Comparison of ENCODE assay signal across 8 mouse cellular contexts in genomic region chr12:112721424-112722239, GRCm38 (mm10). TPM values are rescaled to one million over a fixed set of nuclear protein-coding genes. Genes with fewer than 3 reads are reported as not detected.
DNase-seq lines count a peak whose midpoint lies in the region; ATAC-seq and TF ChIP-seq lines count a peak whose summit lies in the region.

No protein-coding gene starts in this region.

- no peaks in the 10 kb centered on the region for H3K9me3 ChIP-seq in MEL (replicated peaks; ENCODE audit: insufficient read depth, low read length)
- H3K9me3 ChIP-seq in stomach, embryonic 16.5 days (replicated peaks; ENCODE audit: control insufficient read depth, low read length), result no peaks in the 10 kb centered on the region

- TF ChIP-seq RAD21 in MEL (IDR thresholded peaks at IDR 0.05; ENCODE audit: low read depth, low read length), result no peak

- peaks cover 0 to 14% of the 10 kb centered on the region in 2 experiments; a peak in 3 of 4 replicates for H3K4me1 ChIP-seq in MEL (ENCODE audit: control insufficient read depth in 1 of 2, insufficient read depth in 2 of 2, low read length in 2 of 2)
- no peaks in the 10 kb centered on the region for H3K4me1 ChIP-seq in cortical plate, adult 2 months (ENCODE audit: control insufficient read depth, insufficient read depth, low read length)
- peaks cover 18% of the 10 kb centered on the region for H3K4me1 ChIP-seq in stomach, embryonic 16.5 days (ENCODE audit: control insufficient read depth, insufficient read depth, low read length)

- ATAC-seq in megakaryocyte progenitor cell, adult 5-6 weeks (replicated peaks; ENCODE audit: poor library complexity), result peak; percentile 14; the same call in 1 of the 2 replicates
- ATAC-seq in stomach, embryonic 16.5 days (ENCODE audit: insufficient read depth, low FRiP score), result peak; percentile 75

- DNase-seq in B cell, adult 2 months, result peak; percentile 57 to 62
- peak; percentile 58 for DNase-seq in MEL (ENCODE audit: low read depth, low spot score)
- peak; percentile 29 to 37 for DNase-seq in heart, postnatal 10 days
- DNase-seq in kidney, postnatal 36 days, result peak; percentile 87 to 88
- DNase-seq in layer of hippocampus, adult 11-12 months (ENCODE audit: low spot score), result no peak

- intact Hi-C loops in heart, postnatal 10 days (cut with DNase I), result no loop called here

- H3K27me3 ChIP-seq in MEL (ENCODE audit: control insufficient read depth in 1 of 2, insufficient read depth in 2 of 2, low read length in 2 of 2), result peaks cover 0 to 2% of the 10 kb centered on the region in 2 experiments; a peak in 1 of 4 replicates
- H3K27me3 ChIP-seq in stomach, embryonic 16.5 days (ENCODE audit: control insufficient read depth, insufficient read depth, low read length), result no peaks in the 10 kb centered on the region

- peak overlapping the region; percentile 36 to 38; a peak in 3 of 4 replicates for H3K4me3 ChIP-seq in MEL (ENCODE audit: control insufficient read depth in 1 of 2, insufficient read depth in 1 of 2, low read depth in 2 of 2, low read length in 2 of 2)
- peak overlapping the region; percentile 63 for H3K4me3 ChIP-seq in cortical plate, adult 2 months (ENCODE audit: insufficient read depth, low read length)
- H3K4me3 ChIP-seq in stomach, embryonic 16.5 days (replicated peaks; ENCODE audit: low read length), result peak overlapping the region; percentile 73

- no peak for TF ChIP-seq EP300 in MEL (IDR thresholded peaks at IDR 0.05; ENCODE audit: low read depth in 1 of 2, low read length in 2 of 2)

- H3K4me2 ChIP-seq in stomach, embryonic 16.5 days (ENCODE audit: low read depth, low read length), result peak overlapping the region; percentile 85

- no peak; a peak in 1 of 4 replicates for TF ChIP-seq POLR2A in MEL (IDR thresholded peaks at IDR 0.05; ENCODE audit: control insufficient read depth in 1 of 2, insufficient read depth in 1 of 2, low read depth in 1 of 2, low read length in 2 of 2, poor library complexity in 1 of 2)
- 0 out of 2 replicates have a peak, but pooled peaks have one; percentile 26 for TF ChIP-seq POLR2A in cortical plate, adult 2 months (IDR thresholded peaks at IDR 0.05; ENCODE audit: extremely low read depth, insufficient read depth, low read length)

- H3K79me2 ChIP-seq in MEL (ENCODE audit: control insufficient read depth, insufficient read depth, low read length, poor library complexity), result no peaks in the 10 kb centered on the region; the same call in 1 of the 2 replicates

- TF ChIP-seq CTCF in MEL (IDR thresholded peaks at IDR 0.05 in 2 of 3, conservative IDR thresholded peaks at IDR 0.05 in 1 of 3; ENCODE audit: control insufficient read depth in 1 of 3, insufficient read depth in 1 of 3, low read depth in 2 of 3, low read length in 3 of 3, poor library complexity in 1 of 3, severe bottlenecking in 1 of 3), result peak in 2 of 3 experiments; percentile 12 to 40; a peak in 3 of 6 replicates
- no peak for TF ChIP-seq CTCF in cortical plate, adult 2 months (IDR thresholded peaks at IDR 0.05; ENCODE audit: extremely low read depth, insufficient read depth, low read length)

- 0 out of 4 replicates have a peak, but pooled peaks cover 0 to 2% of the 10 kb centered on the region in 2 experiments for H3K36me3 ChIP-seq in MEL (ENCODE audit: control insufficient read depth in 1 of 2, insufficient read depth in 2 of 2, low read length in 2 of 2)
- H3K36me3 ChIP-seq in stomach, embryonic 16.5 days (ENCODE audit: control insufficient read depth, insufficient read depth, low read length), result no peaks in the 10 kb centered on the region

- H3K27ac ChIP-seq in MEL (ENCODE audit: control insufficient read depth, low read depth, low read length), result no peak overlapping the region
- H3K27ac ChIP-seq in cortical plate, adult 2 months (ENCODE audit: insufficient read depth, low read length), result no peak overlapping the region
- H3K27ac ChIP-seq in stomach, embryonic 16.5 days (ENCODE audit: low read length), result peak overlapping the region; percentile 93

- WGBS in stomach, embryonic 16.5 days, result 3% methylated on average over 66 of the region's 69 CpGs

- no peak overlapping the region for H3K9ac ChIP-seq in MEL (ENCODE audit: control insufficient read depth, low read depth, low read length, poor library complexity, severe bottlenecking)
- peak overlapping the region; percentile 90 for H3K9ac ChIP-seq in stomach, embryonic 16.5 days (ENCODE audit: low read length)

TF ChIP-seq in MEL, 35 proteins besides CTCF, POLR2A, EP300 and RAD21:
- no peak for TF ChIP-seq USF2 (IDR thresholded peaks at IDR 0.05; ENCODE audit: borderline replicate concordance in 1 of 2, insufficient read depth in 1 of 2, low read depth in 1 of 2, low read length in 2 of 2)
- 0 out of 2 replicates have a peak, but pooled peaks have one; percentile 18 for TF ChIP-seq ELF1 (IDR thresholded peaks at IDR 0.05; ENCODE audit: low read depth, low read length)
- TF ChIP-seq UBTF (IDR thresholded peaks at IDR 0.05; ENCODE audit: borderline replicate concordance, insufficient read depth, low read depth, low read length), result 0 out of 2 replicates have a peak, but pooled peaks have one; percentile 12
- no peak for TF ChIP-seq KAT2A (conservative IDR thresholded peaks at IDR 0.05; ENCODE audit: low read depth, low read length)
- no peak for TF ChIP-seq NRF1 (IDR thresholded peaks at IDR 0.05; ENCODE audit: insufficient read depth, low read depth, low read length, poor library complexity, severe bottlenecking)
- no peak for TF ChIP-seq TCF12 (IDR thresholded peaks at IDR 0.05; ENCODE audit: low read depth, low read length)
- no peak for TF ChIP-seq TBP (IDR thresholded peaks at IDR 0.05; ENCODE audit: low read depth, low read length)
- no peak for TF ChIP-seq POLR2AphosphoS2 (IDR thresholded peaks at IDR 0.05; ENCODE audit: low read length)
- no peak for TF ChIP-seq SIN3A (IDR thresholded peaks at IDR 0.05; ENCODE audit: low read length)
- TF ChIP-seq HCFC1 (IDR thresholded peaks at IDR 0.05; ENCODE audit: low read depth, low read length), result no peak

RNA-seq across cellular contexts. Expression of gene Cep170b, which starts 1.4 kb away (rescaled TPM):
- 40.0 and 49.7 TPM in 2 replicates for total RNA-seq in MEL (2012; rRNA removed)
- polyA plus RNA-seq in MEL (2012; ENCODE audit: insufficient read depth in 1 of 2, insufficient read length in 2 of 2, low read depth in 1 of 2, low replicate concordance in 2 of 2, missing spikeins in 1 of 2), result 10 to 100 TPM in 1 of 2 experiments, not detected in 1; 64.0 TPM
- polyA plus RNA-seq in cortical plate, adult 2 months (2012; rRNA removed), result 129 and 131 TPM in 2 replicates
- 10 to 100 TPM; 11.3 to 11.9 TPM for total RNA-seq in heart, postnatal 10 days (2021)
- total RNA-seq in megakaryocyte progenitor cell, adult 5-6 weeks (2015), result 0.59 and 2.1 TPM in 2 replicates
- total RNA-seq in megakaryocyte progenitor cell, adult 5-6 weeks (2017), result 1.1 and 4.7 TPM in 2 replicates
- 19.8 and 21.9 TPM in 2 replicates for polyA plus RNA-seq in stomach, embryonic 16.5 days (2015; fragmentation: Nextera tagmentation; extraction: Ambion mirVana)

RNA-seq across cellular contexts. Expression of gene Pld4, which starts 38.8 kb away (rescaled TPM):
- 9.7 and 9.8 TPM in 2 replicates for total RNA-seq in MEL (2012; rRNA removed)
- 10 to 100 TPM in 1 of 2 experiments, not detected in 1; 16.4 TPM for polyA plus RNA-seq in MEL (2012; ENCODE audit: insufficient read depth in 1 of 2, insufficient read length in 2 of 2, low read depth in 1 of 2, low replicate concordance in 2 of 2, missing spikeins in 1 of 2)
- 16.3 and 18.9 TPM in 2 replicates for polyA plus RNA-seq in cortical plate, adult 2 months (2012; rRNA removed)
- 1 to 10 TPM; 5.7 to 5.8 TPM for total RNA-seq in heart, postnatal 10 days (2021)
- 26.6 and 48.3 TPM in 2 replicates for total RNA-seq in megakaryocyte progenitor cell, adult 5-6 weeks (2015)
- 16.4 and 26.7 TPM in 2 replicates for total RNA-seq in megakaryocyte progenitor cell, adult 5-6 weeks (2017)
- 13.7 and 17.1 TPM in 2 replicates for polyA plus RNA-seq in stomach, embryonic 16.5 days (2015; fragmentation: Nextera tagmentation; extraction: Ambion mirVana)

RNA-seq across cellular contexts. Expression of gene Zbtb42, which starts 43.0 kb away (rescaled TPM):
- 4.5 and 7.6 TPM in 2 replicates for total RNA-seq in MEL (2012; rRNA removed)
- 10 to 100 TPM in 1 of 2 experiments, not detected in 1; 11.4 TPM for polyA plus RNA-seq in MEL (2012; ENCODE audit: insufficient read depth in 1 of 2, insufficient read length in 2 of 2, low read depth in 1 of 2, low replicate concordance in 2 of 2, missing spikeins in 1 of 2)
- 1.3 and 1.7 TPM in 2 replicates for polyA plus RNA-seq in cortical plate, adult 2 months (2012; rRNA removed)
- total RNA-seq in heart, postnatal 10 days (2021), result 1 to 10 TPM; 7.7 to 8.5 TPM
- total RNA-seq in megakaryocyte progenitor cell, adult 5-6 weeks (2015), result 1.8 and 2.1 TPM in 2 replicates
- 0.54 and 0.92 TPM in 2 replicates for total RNA-seq in megakaryocyte progenitor cell, adult 5-6 weeks (2017)
- 9.7 and 12.2 TPM in 2 replicates for polyA plus RNA-seq in stomach, embryonic 16.5 days (2015; fragmentation: Nextera tagmentation; extraction: Ambion mirVana)

RNA-seq across cellular contexts. Expression of gene Akt1, which starts 46.9 kb away (rescaled TPM):
- total RNA-seq in MEL (2012; rRNA removed), result 289 and 322 TPM in 2 replicates
- 100 to 1,000 TPM; 764 to 827 TPM for polyA plus RNA-seq in MEL (2012; ENCODE audit: insufficient read depth in 1 of 2, insufficient read length in 2 of 2, low read depth in 1 of 2, low replicate concordance in 2 of 2, missing spikeins in 1 of 2)
- polyA plus RNA-seq in cortical plate, adult 2 months (2012; rRNA removed), result 168 and 178 TPM in 2 replicates
- 100 to 1,000 TPM; 346 to 355 TPM for total RNA-seq in heart, postnatal 10 days (2021)
- 84.3 and 85.6 TPM in 2 replicates for total RNA-seq in megakaryocyte progenitor cell, adult 5-6 weeks (2015)
- 74.8 and 96.1 TPM in 2 replicates for total RNA-seq in megakaryocyte progenitor cell, adult 5-6 weeks (2017)
- 50.7 and 52.8 TPM in 2 replicates for polyA plus RNA-seq in stomach, embryonic 16.5 days (2015; fragmentation: Nextera tagmentation; extraction: Ambion mirVana)
